Mouse (Mus musculus): ENCODE measurements around the gene Hcrt. TPM values are rescaled to one million over a fixed set of nuclear protein-coding genes. Genes with fewer than 3 reads are reported as not detected.

The Hcrt gene
- not detected for total RNA-seq (2021)
- long read RNA-seq, experiment 1 = 0 reads
- long read RNA-seq, experiment 2 = 0 reads

DNA sequence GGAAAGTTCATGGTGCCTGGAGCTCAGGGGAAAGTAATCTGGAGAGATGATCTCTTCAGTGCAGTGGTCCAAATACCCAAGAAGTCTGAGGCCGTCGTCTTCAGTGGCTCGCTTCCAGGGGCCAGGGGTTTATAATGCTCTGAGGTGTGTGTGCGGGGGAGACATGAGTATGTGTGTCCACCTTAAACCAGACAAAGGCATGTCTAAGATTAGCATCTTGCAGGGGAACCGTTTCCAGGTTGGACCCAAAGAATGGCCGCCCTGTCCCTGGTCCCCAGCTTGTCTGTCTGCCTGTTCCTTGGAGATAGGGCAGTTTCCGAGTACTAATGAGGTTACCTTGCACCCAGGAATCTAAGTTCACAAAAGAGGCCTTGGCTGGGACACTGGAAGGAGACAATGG lies at the start of gene Hcrt:
Gene Hcrt (minus strand): TSS at position 101 of the 400 bp plus-strand sequence.
- no peak for DNase-seq (ENCODE audit: low spot score)

DNA sequence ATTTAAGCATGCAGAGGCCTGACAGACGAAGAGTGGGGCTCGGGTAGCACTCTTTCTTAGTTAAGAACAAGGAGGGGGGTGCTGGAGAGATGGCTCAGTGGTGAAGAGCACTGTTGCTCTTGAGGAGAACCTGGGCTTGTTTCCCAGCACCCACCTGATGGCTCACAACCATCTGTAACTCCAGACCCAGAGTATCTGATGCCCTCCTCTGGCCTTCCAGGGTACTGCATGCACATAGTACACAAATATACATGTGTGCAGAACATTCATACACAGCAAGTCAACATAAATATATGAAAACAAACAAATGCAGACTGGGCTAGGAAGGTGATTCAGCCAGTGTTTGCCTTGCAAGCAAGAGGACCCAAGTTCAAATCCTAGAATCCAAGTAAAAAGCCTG lies 48.4 kb upstream of the Hcrt start:
- DNase-seq (ENCODE audit: low spot score) = no peak

DNA sequence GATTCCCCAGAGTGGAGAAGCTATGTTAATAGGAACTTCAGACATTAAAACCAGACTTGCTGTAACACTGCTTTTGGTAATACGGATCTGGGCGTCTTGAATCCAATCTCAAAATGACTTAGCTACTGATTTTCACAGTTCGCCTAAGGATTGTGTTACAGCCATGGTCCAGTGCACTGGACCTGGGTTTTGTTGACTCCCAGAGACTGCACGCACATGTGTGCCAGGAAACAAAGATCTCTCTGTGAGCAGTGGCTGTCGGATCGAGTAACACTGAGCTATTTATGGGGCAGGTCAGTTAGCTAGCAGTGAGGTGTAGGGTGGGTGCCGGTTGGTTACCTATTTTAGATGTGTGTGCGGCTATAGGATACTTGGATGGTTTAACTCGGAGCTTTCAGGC lies 47.8 kb upstream of the Hcrt start:
- DNase-seq (ENCODE audit: low spot score) = no peak

DNA sequence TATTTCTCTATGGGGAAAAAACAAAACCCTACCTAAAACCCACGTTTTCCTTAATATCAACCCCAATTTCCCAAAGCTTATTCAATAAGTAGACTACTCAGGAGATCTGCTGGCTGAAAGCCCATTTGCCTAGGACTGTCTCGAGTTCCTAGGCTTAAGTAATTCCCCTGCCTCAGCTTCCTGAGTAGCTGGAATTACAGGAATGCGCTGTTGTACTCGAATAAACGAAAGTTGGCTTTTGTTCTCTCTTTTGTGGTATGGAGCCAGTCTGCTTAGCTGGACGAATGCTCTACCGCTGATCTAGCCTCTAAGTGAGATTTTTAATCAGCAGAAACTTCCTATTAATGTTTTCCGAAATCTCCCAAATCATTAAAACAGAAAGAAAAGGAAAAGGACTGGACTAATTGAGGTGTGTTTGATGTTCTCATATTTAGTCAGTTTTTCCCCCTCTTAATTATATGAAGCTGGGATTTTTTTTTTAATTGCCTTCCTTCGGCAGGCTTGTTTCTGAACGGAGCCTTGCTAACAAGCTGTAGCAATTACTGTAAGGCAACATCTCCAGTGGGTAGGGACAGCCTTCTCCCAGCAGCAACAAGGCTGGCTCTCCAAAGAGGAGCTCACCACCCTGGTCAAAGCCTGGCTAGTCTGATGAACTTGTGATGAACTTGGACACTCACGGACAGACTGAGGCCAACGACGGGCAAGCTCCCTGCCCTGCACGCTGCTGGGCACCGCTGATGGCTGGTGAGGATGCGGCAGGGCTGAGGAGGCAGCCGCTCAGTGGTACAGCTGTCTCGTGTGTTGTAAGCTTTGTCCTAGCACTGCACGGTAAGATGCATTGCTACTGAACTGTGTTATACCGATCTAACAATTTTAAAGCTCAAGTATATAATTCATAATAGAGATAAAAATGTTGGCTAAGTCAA lies 43.9 kb upstream of the Hcrt start:
- no peak for DNase-seq (ENCODE audit: low spot score)

DNA sequence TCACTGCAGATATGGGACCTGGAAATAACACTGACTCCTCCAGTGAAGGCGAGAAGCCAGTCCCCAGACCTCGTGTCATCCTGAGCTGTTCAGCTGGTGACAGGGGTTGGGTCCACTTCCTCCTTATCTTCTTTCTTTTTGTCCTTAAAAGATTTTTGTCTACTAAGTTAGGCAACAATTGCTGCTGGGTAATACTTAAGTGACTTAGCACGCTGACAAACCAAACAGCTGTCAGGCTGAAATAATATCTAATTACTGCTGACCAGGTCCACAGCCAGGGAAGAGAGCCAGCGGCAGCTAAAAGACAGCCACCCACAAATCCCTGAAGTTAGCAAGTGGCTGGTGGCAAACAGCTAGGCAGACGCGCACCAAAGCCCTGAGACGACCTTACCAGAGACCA lies 42.8 kb upstream of the Hcrt start:
- DNase-seq (ENCODE audit: low spot score) = peak; percentile 75

DNA sequence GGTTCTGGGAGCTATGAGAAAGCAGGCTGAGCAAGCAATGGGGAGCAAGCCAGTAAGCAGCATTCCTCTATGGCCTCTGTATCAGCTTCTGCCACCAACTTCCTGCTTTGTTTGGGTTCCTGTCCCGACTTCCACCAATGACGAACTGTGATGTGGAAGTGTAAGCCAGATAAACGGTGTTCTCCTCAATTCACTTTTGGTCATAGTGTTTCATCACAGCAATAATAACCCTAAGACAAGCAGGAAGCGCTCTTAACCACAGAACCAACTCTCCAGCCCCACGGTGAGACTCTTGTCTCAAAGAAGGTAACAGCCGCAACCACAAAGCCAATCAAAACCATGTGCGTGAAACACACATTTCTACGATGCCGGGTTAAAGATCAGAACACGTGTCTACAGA lies 41.7 kb upstream of the Hcrt start:
- DNase-seq (ENCODE audit: low spot score) = no peak

DNA sequence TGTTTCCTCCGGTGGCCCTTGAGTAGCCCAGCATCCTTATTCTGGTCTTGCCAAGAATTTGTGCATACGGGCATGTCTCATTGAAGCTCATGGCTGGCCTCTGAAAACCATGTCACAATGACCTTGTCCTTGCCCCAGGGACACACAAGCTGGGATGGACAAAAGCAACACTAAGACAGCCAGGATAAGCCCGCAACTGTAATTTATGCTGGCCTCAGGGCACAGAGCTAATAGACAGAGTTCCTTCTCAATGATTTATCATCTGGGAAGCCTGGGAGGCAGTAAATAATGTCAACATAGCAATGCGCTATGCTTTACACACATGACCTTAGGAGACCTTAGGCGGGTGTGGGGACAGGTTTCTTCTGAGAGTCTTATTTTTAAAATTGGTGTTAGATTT lies 36.7 kb upstream of the Hcrt start:
- DNase-seq (ENCODE audit: low spot score) = no peak

DNA sequence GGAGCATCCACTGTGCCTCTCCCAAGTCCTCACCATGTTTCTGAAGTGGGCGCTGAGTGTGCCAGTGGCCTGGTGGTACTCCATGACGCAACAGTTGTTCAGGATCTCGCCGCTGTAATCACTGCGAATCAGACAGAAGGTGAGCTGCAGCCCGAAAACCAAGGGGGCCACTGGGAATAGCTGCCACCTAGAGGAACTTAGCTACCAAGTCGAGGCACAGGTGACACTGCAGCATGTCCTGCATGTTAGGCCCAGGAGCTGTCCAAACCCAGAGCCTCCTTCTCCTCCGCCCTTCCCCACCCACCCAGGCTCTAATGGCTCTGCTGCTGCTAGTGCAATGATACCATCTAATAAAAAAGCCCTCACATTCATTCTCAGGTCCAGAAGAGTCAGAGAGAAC lies 33.9 kb upstream of the Hcrt start:
- DNase-seq (ENCODE audit: low spot score) = no peak

DNA sequence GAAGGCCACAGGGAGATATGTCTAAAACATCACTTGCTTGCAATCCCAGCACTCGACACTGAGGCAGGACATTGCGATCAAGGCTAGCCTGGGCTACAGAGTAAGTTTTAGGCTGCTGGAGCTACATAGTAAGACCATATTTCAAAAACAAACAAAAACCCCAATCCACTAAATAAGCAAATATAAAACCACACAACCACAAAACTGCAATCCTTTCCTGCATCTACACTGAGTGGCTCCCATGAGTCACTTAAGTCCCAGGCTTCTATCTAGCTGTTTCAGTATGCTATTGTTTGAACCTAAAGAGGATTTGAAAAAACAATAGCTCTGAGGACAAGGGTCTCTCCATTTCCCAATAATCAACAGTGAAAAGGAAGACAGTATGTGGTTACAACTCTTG lies 32.7 kb upstream of the Hcrt start:
- DNase-seq (ENCODE audit: low spot score) = no peak

DNA sequence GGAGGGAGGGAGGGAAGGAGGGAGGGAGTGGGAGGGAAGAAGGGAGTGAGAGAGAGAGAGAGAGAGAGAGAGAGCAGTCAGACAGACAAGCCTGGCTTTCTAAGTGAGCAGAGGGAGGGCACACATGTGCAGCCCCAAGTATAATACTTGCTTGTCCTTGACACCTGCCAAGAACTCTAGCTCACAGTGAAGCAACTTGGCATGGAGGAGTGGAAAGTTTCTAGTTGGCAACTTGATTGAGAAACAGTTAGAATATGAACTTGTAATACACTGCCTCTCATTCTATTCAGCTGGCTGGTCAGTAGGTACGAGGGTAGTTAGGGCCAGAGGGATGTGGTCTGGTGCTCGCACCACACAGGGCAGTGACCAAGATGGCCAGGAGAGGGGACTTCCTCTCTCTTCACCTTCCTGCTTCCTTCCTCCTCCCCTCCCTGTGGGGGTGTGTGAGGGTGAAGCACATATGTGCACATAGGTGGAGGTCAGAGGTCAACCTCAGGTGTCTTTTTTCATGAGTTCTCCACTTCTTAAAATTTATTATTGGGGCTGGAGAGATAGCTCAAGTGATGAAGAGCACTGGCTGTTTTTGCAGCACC lies 28.8 kb upstream of the Hcrt start:
- peak; percentile 87 for DNase-seq (ENCODE audit: low spot score)

DNA sequence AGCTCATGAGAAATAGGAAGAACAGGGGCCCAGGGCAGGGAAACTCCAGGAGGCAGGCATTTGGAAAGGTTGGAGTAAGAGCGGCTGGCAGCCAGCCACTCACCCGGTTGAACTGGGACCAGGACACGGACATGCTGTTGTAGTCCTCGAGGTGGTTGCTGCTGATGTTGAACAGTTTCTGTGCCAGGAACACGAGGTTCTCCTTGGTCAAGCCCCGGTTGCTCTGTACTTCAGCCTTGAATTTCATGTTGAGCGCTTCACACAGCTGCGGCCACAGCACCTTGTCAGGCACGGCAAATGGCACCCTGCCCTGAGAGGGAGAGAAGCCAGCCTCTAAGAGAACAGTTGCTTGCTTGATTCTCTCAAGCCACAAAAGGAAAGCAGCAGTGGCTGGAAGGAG lies 27.9 kb upstream of the Hcrt start:
- peak; percentile 94 for DNase-seq (ENCODE audit: low spot score)

DNA sequence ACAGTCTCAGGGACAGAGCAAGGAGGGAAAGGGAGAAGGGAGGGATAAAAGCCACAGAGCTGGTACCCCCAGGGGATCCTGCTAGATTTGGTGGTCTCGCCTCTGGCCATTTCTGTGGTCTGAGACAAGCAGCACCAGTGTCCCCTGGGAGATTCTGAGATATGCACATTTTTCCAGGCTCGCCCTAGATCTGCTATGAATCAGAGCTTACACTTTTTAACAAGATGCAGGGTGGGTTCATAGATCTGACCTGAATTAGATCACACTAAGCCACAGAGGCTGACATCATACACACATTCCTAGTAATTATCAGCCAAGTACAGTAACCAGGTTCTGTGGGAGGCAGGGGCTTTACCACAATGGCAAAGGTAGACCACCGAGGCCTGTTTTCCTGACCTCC lies 27.0 kb upstream of the Hcrt start:
- DNase-seq (ENCODE audit: low spot score) = no peak

DNA sequence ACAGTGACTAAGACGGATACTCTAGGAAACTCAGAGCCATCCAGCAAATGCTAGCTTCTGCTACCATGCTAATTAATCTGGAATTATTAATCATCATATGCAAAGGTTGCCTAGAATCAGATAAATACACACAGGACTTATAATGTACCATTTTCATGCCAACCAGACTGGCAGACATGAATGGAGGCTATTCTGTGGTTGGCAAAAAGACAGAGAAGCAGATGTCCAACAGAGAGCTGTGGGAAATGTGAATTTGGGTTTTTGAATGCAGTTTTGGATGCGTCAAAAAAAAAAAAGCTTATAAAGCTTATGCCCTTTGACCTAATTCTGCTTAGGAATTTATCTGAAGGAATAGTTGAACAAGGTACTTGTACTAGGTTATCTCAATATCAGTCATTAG lies 23.0 kb upstream of the Hcrt start:
- DNase-seq (ENCODE audit: low spot score) = no peak

DNA sequence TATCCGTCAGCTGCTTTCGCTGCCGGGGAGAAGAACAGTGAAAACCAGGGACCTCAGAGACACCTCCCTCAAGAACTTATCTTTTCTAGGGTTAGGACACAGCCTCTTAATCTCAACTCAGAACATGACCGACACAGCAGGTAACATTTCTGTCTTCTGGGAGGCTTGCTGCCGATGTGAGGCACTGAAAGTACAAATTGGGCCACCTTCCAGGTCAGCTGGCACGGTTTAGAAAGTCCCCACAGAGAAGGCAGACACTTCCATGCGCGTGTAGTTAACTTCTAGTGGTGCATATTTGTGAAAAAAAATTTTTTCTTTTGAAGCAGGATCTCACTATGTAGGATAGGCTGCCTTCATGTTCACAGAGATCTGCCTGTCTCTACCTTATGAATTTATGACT lies 21.6 kb upstream of the Hcrt start:
- no peak for DNase-seq (ENCODE audit: low spot score)

DNA sequence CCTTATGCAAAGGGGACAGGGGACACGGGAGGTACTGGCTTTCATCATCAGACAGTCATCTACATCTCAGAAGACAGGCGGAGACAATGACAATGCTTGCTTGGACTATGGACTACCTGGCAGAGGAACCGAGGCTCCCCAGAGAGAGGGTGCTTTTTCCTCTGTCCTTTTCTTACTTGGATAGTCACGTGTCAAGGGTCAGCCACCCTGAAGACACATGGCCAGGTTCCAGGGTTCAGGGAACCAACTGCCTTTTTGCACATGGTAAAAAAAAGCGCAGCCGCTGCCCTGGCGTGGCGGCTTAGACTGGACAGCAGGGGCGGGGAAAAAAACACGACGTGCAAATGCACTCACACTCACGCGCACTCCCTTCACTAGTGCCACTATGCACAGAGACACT lies 19.8 kb upstream of the Hcrt start:
- DNase-seq (ENCODE audit: low spot score) = no peak

DNA sequence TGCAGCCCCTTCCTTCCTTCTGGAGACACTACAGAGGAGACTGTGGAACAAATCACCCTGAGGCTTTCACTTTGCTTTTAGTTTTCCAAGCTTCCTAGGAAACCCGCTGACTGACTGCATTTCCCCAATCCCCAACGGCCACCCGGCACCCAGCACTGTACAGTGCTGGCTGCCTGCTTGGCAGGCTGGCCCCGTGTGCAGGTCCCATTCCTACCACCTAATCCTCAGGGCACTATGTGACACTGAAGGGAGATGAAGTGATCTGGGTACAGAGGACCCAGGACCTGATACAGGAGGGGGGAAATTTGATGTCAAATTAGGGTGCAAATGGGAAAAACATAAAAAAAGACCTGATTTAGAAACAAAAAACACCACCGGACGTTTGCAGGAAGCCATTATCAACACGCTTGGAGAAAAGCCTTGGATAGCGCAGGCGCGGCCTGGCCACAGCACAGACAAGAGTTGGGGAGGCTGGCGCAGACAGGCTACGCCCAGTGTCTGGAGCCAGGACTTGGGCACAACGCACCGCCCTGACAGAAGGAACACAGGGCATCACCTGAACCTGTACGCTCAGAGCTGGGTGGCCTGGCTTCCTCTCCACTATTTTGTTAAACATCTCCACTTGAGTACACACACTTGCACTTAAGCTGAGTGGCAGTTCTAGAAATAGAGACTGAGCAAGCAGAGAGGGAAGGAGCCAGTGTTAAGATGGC lies 19.2 kb upstream of the Hcrt start:
- DNase-seq (ENCODE audit: low spot score) = no peak

DNA sequence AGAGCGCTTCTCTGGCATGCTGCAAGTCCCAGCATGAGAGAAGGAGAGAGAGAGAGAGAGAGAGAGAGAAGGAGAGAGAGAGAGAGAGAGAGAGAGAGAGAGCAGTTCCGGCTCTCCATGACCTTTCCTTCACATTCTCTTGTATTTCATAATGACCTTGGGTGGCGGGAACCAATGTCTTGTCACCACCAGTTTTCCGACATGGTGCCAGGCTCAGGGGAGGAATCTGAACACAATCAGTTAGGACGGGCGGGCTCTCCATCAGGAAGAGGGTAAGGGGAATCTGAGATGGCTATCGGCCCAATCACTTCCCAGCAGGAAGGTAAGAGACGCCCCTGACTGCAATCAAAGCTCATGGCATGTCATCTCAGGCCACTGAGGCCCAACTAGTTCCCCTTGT lies 17.5 kb upstream of the Hcrt start:
- no peak for DNase-seq (ENCODE audit: low spot score)

DNA sequence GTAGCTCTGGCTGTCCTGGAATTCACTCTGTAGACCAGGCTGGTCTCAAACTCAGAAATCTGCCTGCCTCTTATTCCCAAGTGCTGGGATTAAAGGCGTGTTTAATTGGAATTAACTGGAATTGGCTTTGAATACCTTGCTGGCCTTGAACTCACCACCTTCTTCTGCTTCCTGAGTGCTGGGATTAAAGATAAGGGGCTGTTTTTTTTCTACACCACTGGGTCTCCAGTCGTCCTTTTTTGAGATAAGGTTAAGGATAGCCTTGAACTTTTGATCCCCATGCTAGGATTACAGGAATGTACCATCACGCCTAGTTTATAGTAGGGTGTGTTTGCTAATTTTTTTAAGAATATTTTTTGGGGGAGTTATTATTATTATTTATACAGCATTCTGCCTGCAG lies 15.3 kb upstream of the Hcrt start:
- no peak for DNase-seq (ENCODE audit: low spot score)

DNA sequence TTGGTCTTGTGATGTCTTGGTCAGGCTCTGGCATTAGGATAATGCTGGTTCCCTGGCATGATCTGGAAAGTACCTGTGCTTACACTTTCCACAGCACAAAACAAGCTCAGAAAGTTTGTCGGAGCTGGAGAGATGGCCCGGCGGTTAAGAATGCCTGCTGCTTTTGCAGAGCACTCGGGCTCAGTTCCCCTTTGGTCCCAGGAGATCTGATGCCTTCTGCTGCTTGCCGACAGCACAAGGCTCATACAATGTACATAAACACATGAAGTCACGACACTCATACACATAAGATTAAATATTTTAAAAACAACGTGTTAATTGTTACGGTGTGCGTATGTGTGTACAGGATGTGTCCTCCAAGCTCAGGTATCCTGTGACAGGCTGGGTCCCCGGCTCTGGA lies 13.2 kb upstream of the Hcrt start:
- no peak for DNase-seq (ENCODE audit: low spot score)

DNA sequence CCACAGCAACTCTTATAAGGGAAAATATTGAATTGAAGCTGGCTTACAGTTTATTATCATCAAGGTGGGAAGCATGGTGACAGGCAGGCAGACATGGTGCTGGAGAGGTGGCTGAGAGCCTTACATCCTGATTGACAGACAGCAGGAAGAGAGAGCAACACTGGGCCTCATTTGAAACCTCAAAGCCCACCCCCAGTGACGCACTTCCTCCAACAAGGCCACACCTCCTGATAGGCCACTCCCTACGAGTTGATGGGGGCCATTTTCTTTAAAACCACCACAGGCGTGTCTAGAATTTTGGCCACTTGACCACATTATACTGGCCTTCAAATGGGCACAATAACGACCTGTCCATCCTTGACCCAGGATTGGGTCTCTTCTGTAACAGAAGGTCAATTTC lies 11.5 kb upstream of the Hcrt start:
- DNase-seq (ENCODE audit: low spot score) = no peak

DNA sequence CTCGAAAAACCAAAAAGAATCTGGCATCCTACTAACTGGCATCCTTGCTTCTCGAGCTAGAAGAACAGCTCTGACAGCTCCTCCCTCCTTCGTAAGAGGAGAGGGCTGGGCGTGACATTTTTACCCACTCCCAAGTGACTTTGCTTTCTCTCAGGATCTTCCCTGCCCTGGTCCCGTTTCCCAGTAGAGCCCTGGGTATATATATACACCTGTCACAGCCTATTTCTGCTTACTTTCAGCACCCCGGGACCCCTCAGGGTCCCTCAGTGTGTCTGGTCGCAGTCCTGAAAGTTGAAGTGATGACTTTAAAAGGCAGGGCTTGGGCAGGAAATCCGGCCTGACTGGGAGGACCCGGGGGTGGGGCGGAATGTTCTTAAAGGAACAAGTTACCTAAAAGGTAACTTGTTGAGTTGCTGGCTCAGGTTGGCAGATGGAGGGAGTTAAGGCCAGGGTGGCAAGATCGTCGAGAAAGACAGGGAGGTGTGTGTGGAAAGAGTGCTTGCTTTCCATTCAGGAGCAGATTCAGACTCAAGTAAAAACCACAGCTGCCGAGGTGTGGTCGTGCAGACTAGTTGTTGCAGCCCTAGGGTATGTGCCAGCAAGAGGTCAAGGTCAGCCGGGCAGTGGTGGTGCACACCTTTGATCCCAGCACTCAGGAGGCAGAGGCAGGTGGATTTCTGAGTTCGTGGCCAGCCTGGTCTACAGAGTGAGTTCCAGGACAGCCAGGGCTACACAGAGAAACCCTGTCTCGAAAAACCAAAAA lies 8.1 kb upstream of the Hcrt start, which contains the start of gene Ghdc:
Gene Ghdc (minus strand): TSS at position 312 of the 763 bp plus-strand sequence.
- peak; percentile 90 for DNase-seq (ENCODE audit: low spot score)

DNA sequence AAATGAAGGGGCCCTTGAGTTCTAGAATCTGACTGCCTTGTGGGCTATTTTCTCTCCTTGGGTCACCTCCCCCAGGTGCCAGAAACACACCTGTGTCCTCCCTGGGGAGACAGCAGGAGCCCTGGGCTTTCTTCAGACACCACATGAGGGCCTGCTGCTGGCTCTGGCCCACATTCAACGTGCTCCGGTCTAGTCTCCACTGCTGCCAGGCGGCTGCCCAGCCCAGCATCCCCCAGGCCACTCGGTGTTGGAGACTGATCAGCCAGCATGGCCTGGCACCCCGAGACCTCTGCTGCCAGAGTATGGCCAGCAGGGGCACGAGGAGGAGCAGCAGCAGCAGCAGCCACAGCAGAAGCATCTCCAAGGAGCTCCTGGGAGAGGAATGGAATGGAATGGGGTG lies 7.2 kb upstream of the Hcrt start:
- DNase-seq (ENCODE audit: low spot score) = no peak

Measured in gastrocnemius, adult 18-20 months (tissue).